Mouse (Mus musculus) CH12.LX (cell line): ENCODE results near the gene Hcn3. TPM values are rescaled to one million over a fixed set of nuclear protein-coding genes. Genes with fewer than 3 reads are reported as not detected.

Experiments used
- DNase-seq: peaks from one replicate; pipeline ENCODE4 v3.0.0-alpha.2; 2013; ENCODE audit errors: extremely low read depth
- H3K27ac ChIP-seq: 2 replicates; pipeline ENCODE4 v1.5.1; 2012; ENCODE audit warnings: low read depth, mild to moderate bottlenecking, control low read depth, moderate library complexity; ENCODE audit not compliant: insufficient read depth
- H3K27me3 ChIP-seq: replicated peaks from 2 replicates; pipeline ENCODE3; 2012; ENCODE audit warnings: inconsistent platforms
- H3K36me3 ChIP-seq, 2 experiments: replicated peaks in 1 of 2; 2 replicates each; pipeline versions ENCODE3 to v1.6.1; 2012; ENCODE audit warnings: inconsistent platforms in 1 of 2, low read length in 1 of 2, mild to moderate bottlenecking in 1 of 2, mixed read lengths in 1 of 2, moderate library complexity in 1 of 2; ENCODE audit not compliant: control insufficient read depth in 1 of 2, insufficient read depth in 1 of 2
- H3K4me1 ChIP-seq, 2 experiments: 2 replicates each; pipeline ENCODE4 v1.6.1; 2012; ENCODE audit warnings: inconsistent platforms in 1 of 2, moderate library complexity in 1 of 2; ENCODE audit not compliant: insufficient read depth in 2 of 2, control insufficient read depth in 1 of 2
- H3K4me2 ChIP-seq: 2 replicates; pipeline ENCODE4 v1.6.1; 2012; ENCODE audit warnings: low read depth, mild to moderate bottlenecking, control low read depth; ENCODE audit not compliant: poor library complexity, insufficient read depth, severe bottlenecking
- H3K4me3 ChIP-seq, 3 experiments: fragments of 150-350 bp in 1 of 3; sonication (generic) in 1 of 3; replicated peaks in 1 of 3; 2 replicates each; pipeline versions ENCODE3 to v1.5.1; 2011 to 2012; ENCODE audit warnings: low read depth in 2 of 3, low read length in 2 of 3, mild to moderate bottlenecking in 2 of 3, moderate library complexity in 2 of 3, control low read depth in 1 of 3, improper control_type of control experiment in 1 of 3, inconsistent platforms in 1 of 3, mixed read lengths in 1 of 3; ENCODE audit not compliant: poor library complexity in 1 of 3
- H3K79me2 ChIP-seq: replicated peaks from 2 replicates; pipeline ENCODE4 v1.6.1; 2012; ENCODE audit warnings: mild to moderate bottlenecking, moderate library complexity; ENCODE audit not compliant: control insufficient read depth, poor library complexity, insufficient read depth, severe bottlenecking; ENCODE audit errors: extremely low read depth
- H3K9ac ChIP-seq: 2 replicates; pipeline ENCODE4 v1.6.1; 2012; ENCODE audit warnings: low read depth, mild to moderate bottlenecking, control low read depth, moderate library complexity; ENCODE audit not compliant: insufficient read depth
- H3K9me3 ChIP-seq: replicated peaks from 2 replicates; pipeline ENCODE3; 2012; ENCODE audit warnings: low read length, inconsistent platforms, mixed read lengths
- BHLHE40 ChIP-seq: IDR thresholded peaks from 2 replicates; pipeline ENCODE4 v1.6.1; 2011; ENCODE audit warnings: mild to moderate bottlenecking, low read depth, low read length, improper control_type of control experiment
- CHD1 ChIP-seq: IDR thresholded peaks from 2 replicates; pipeline ENCODE4 v1.6.1; 2012; ENCODE audit warnings: low read depth, low read length, improper control_type of control experiment, inconsistent platforms
- CHD2 ChIP-seq: IDR thresholded peaks from 2 replicates; pipeline ENCODE4 v1.6.1; 2011; ENCODE audit warnings: low read length, improper control_type of control experiment
- CTCF ChIP-seq, 2 experiments: IDR thresholded peaks in 1 of 2; conservative IDR thresholded peaks in 1 of 2; 2 replicates each; pipeline ENCODE4 v1.5.1; 2011 to 2012; ENCODE audit warnings: low read depth in 2 of 2, low read length in 2 of 2, improper control_type of control experiment in 1 of 2, inconsistent platforms in 1 of 2, mild to moderate bottlenecking in 1 of 2, moderate library complexity in 1 of 2
- ELF1 ChIP-seq: IDR thresholded peaks from 2 replicates; pipeline ENCODE4 v1.6.1; 2014; ENCODE audit warnings: low read depth, mild to moderate bottlenecking, inconsistent platforms, low read length, improper control_type of control experiment
- EP300 ChIP-seq: IDR thresholded peaks from 2 replicates; pipeline ENCODE4 v1.6.1; 2011; ENCODE audit warnings: low read length, improper control_type of control experiment
- ETS1 ChIP-seq: conservative IDR thresholded peaks from 2 replicates; pipeline ENCODE4 v1.6.1; 2012; ENCODE audit warnings: low read depth, mild to moderate bottlenecking, inconsistent platforms, low read length, improper control_type of control experiment, moderate library complexity
- GABPA ChIP-seq: IDR thresholded peaks from 2 replicates; pipeline ENCODE4 v1.6.1; 2012; ENCODE audit warnings: low read depth, low read length, improper control_type of control experiment, inconsistent platforms; ENCODE audit not compliant: insufficient replicate concordance
- HCFC1 ChIP-seq: IDR thresholded peaks from 2 replicates; pipeline ENCODE4 v1.6.1; 2012; ENCODE audit warnings: low read depth, mild to moderate bottlenecking, inconsistent platforms, low read length, improper control_type of control experiment
- JUN ChIP-seq: IDR thresholded peaks from 2 replicates; pipeline ENCODE4 v1.6.1; 2011; ENCODE audit warnings: low read depth, mild to moderate bottlenecking, low read length, improper control_type of control experiment, moderate library complexity; ENCODE audit not compliant: insufficient read depth
- KAT2A ChIP-seq: IDR thresholded peaks from 2 replicates; pipeline ENCODE4 v1.6.1; 2012; ENCODE audit warnings: low read length, improper control_type of control experiment, inconsistent platforms; ENCODE audit not compliant: insufficient replicate concordance
- MAFK ChIP-seq: IDR thresholded peaks from 2 replicates; pipeline ENCODE4 v1.6.1; 2011; ENCODE audit warnings: low read length, improper control_type of control experiment; ENCODE audit not compliant: insufficient replicate concordance
- MAX ChIP-seq: IDR thresholded peaks from 2 replicates; pipeline ENCODE4 v1.6.1; 2011; ENCODE audit warnings: low read length, improper control_type of control experiment
- MAZ ChIP-seq: IDR thresholded peaks from 2 replicates; pipeline ENCODE4 v1.6.1; 2012; ENCODE audit warnings: low read depth, mild to moderate bottlenecking, inconsistent platforms, low read length, improper control_type of control experiment, moderate library complexity
- MEF2A ChIP-seq: IDR thresholded peaks from 2 replicates; pipeline ENCODE4 v1.6.1; 2014; ENCODE audit warnings: low read depth, mild to moderate bottlenecking, inconsistent platforms, low read length, improper control_type of control experiment, borderline replicate concordance
- MXI1 ChIP-seq: IDR thresholded peaks from 2 replicates; pipeline ENCODE4 v1.6.1; 2011; ENCODE audit warnings: mild to moderate bottlenecking, low read depth, low read length, improper control_type of control experiment
- MYC ChIP-seq: IDR thresholded peaks from 2 replicates; pipeline ENCODE4 v1.6.1; 2011; ENCODE audit warnings: low read depth, mild to moderate bottlenecking, improper control_type of control experiment, low read length
- NELFE ChIP-seq: IDR thresholded peaks from 2 replicates; pipeline ENCODE4 v1.6.1; 2011; ENCODE audit warnings: low read depth, low read length, improper control_type of control experiment
- NRF1 ChIP-seq: IDR thresholded peaks from 2 replicates; pipeline ENCODE4 v1.6.1; 2014; ENCODE audit warnings: low read depth, mild to moderate bottlenecking, inconsistent platforms, low read length, improper control_type of control experiment, moderate library complexity
- PAX5 ChIP-seq: IDR thresholded peaks from 2 replicates; pipeline ENCODE4 v1.6.1; 2012; ENCODE audit warnings: low read length, inconsistent platforms, mixed read lengths
- POLR2A ChIP-seq: IDR thresholded peaks from 2 replicates; pipeline ENCODE4 v1.6.1; 2011; ENCODE audit warnings: low read depth, mild to moderate bottlenecking, improper control_type of control experiment, low read length
- POLR2AphosphoS2 ChIP-seq: IDR thresholded peaks from 2 replicates; pipeline ENCODE4 v1.6.1; 2011; ENCODE audit warnings: low read depth, low read length, improper control_type of control experiment
- RAD21 ChIP-seq: IDR thresholded peaks from 2 replicates; pipeline ENCODE4 v1.6.1; 2011; ENCODE audit warnings: low read depth, mild to moderate bottlenecking, low read length, improper control_type of control experiment, moderate library complexity
- RCOR1 ChIP-seq: conservative IDR thresholded peaks from 2 replicates; pipeline ENCODE4 v1.6.1; 2012; ENCODE audit warnings: low read depth, mild to moderate bottlenecking, inconsistent platforms, low read length, improper control_type of control experiment
- SIN3A ChIP-seq: IDR thresholded peaks from 2 replicates; pipeline ENCODE4 v1.6.1; 2012; ENCODE audit warnings: low read length, improper control_type of control experiment, inconsistent platforms
- SMC3 ChIP-seq: IDR thresholded peaks from 2 replicates; pipeline ENCODE4 v1.6.1; 2011; ENCODE audit warnings: low read depth, low read length, improper control_type of control experiment
- TCF12 ChIP-seq: IDR thresholded peaks from 2 replicates; pipeline ENCODE4 v1.6.1; 2014; ENCODE audit warnings: low read depth, mild to moderate bottlenecking, inconsistent platforms, low read length, improper control_type of control experiment
- UBTF ChIP-seq: IDR thresholded peaks from 2 replicates; pipeline ENCODE4 v1.6.1; 2012; ENCODE audit warnings: low read depth, mild to moderate bottlenecking, inconsistent platforms, low read length, improper control_type of control experiment, moderate library complexity
- USF1 ChIP-seq: IDR thresholded peaks from 2 replicates; pipeline ENCODE4 v1.6.1; 2014; ENCODE audit warnings: low read depth, mild to moderate bottlenecking, inconsistent platforms, low read length, improper control_type of control experiment
- ZC3H11A ChIP-seq: IDR thresholded peaks from 2 replicates; pipeline ENCODE4 v1.6.1; 2012; ENCODE audit warnings: low read depth, mild to moderate bottlenecking, inconsistent platforms, low read length, improper control_type of control experiment
- ZKSCAN1 ChIP-seq: IDR thresholded peaks from 2 replicates; pipeline ENCODE4 v1.6.1; 2012; ENCODE audit warnings: low read depth, inconsistent platforms, low read length, improper control_type of control experiment, borderline replicate concordance
- ZMIZ1 ChIP-seq: IDR thresholded peaks from 2 replicates; pipeline ENCODE4 v1.6.1; 2012; ENCODE audit warnings: low read depth, mild to moderate bottlenecking, inconsistent platforms, low read length, improper control_type of control experiment
- dilution Hi-C: fragments of 300-500 bp; cut with MboI; formaldehyde crosslinking; loops from 2 replicates; pipeline ENCODE4 v1.14.3; 2020; ENCODE audit warnings: low sequenced_read_pairs; ENCODE audit not compliant: extremely low pct_unique_long_range_greater_than_20kb, extremely low pct_ligation_motif_present
- in situ Hi-C: fragments of 300-500 bp; cut with MboI; formaldehyde crosslinking; loops from 3 replicates; pipeline ENCODE4 v1.14.3; 2019; ENCODE audit warnings: low sequenced_read_pairs, low pct_ligation_motif_present, low pct_unique_long_range_greater_than_20kb, mixed read lengths
- polyA plus RNA-seq: library from polyadenylated mRNA; unstranded; fragments of >175 nt; gene quantifications from 2 replicates; pipeline ENCODE4 v1.2.1, GENCODE M21; 2012; ENCODE audit warnings: low read depth; ENCODE audit not compliant: insufficient read length
- total RNA-seq, 2 experiments: library from RNA; depleted of rRNA; stranded (reverse); fragments of 300-350 nt in 1 of 2; fragments of >200 nt in 1 of 2; gene quantifications; 2 replicates each; pipeline ENCODE4 v1.2.3; 2012 to 2014

The Hcn3 gene
- total and polyA plus RNA-seq, 3 experiments, result 1.7 to 3.2 (median 2.0) TPM

DNA sequence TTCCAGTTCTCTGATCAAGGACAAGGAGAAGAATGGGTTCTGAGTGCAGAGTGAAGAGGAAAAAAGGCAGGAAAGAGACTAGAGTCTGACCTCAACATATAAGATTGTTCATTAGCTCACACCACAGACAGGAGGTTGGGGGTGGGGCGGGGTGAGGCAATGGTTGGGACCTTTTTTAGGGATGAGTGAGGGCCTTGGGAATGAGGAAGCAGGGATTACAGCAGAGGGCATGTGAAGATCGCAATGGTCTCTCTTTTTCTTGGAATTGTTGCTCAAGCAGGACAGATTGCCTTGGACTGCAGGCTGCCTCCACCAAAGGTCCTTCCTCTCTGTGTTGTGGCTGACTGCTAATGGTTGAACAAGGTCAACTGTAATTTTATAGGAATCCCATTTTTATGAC lies 36.7 kb downstream of the Hcn3 start:
- Histone ChIP-seq H3K36me3 (no peaks in the 10 kb centered on the region), H3K27me3 (peaks cover 7% of the 10 kb centered on the region), H3K9ac (no peak overlapping the region), H3K4me2 (no peak overlapping the region), H3K27ac (no peak overlapping the region), H3K79me2 (no peaks in the 10 kb centered on the region), H3K4me1 (no peaks in the 10 kb centered on the region), H3K4me3 (no peak overlapping the region), H3K9me3 (no peaks in the 10 kb centered on the region)
- dilution Hi-C loops, result no loop called here
- in situ Hi-C loops, result no loop called here
- TF ChIP-seq ZMIZ1 (no peak), NELFE (no peak), MAFK (no peak), GABPA (no peak), SMC3 (no peak), CHD2 (no peak), ZC3H11A (no peak), BHLHE40 (no peak), ETS1 (no peak), MXI1 (no peak), MAX (no peak), POLR2AphosphoS2 (no peak), SIN3A (no peak), KAT2A (no peak)
- DNase-seq, result no peak

DNA sequence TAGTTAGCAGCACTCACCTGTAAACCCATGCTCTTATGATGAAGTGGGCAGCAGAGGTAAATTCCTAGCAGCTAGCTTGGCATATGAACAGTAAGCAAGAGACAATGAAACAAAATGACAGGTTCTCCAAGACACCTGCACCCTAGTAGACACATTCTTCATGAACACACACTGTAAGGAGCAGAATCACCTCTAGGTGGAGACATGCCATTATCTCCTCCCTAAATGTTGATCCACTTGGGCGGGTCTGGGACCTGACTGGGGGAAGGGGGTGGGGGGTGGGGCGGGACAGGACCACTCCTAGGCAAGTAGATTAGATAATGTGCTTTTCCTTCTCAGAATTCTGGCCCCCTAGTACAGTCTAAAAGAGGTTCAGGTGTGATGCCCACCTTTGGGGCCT lies 44.5 kb downstream of the Hcn3 start:
- in situ Hi-C loops, result loop anchor here (5.0 kb wide), 1 partner anchor 37 kb away; no protein-coding TSS in a partner anchor
- Histone ChIP-seq H3K4me2 (no peak overlapping the region), H3K27ac (no peak overlapping the region), H3K4me3 (no peak overlapping the region), H3K9ac (no peak overlapping the region), H3K9me3 (peaks cover 3% of the 10 kb centered on the region), H3K36me3 (no peaks in the 10 kb centered on the region), H3K27me3 (peaks cover 8% of the 10 kb centered on the region), H3K79me2 (no peaks in the 10 kb centered on the region), H3K4me1 (peaks cover 0 to 11% of the 10 kb centered on the region in 2 experiments; a peak in 2 of 4 replicates)
- dilution Hi-C loops, result no loop called here
- peak; percentile 54 for DNase-seq
- TF ChIP-seq POLR2AphosphoS2 (no peak), MXI1 (no peak), CTCF (conservative IDR thresholded peaks at IDR 0.05 in 1 of 2, IDR thresholded peaks at IDR 0.05 in 1 of 2; ENCODE audit: low read depth in 2 of 2, low read length in 2 of 2) (peak; percentile 26 to 69; a peak in 3 of 4 replicates), SMC3 (peak; percentile 39; the same call in 1 of the 2 replicates), PAX5 (no peak), MYC (no peak), ZC3H11A (no peak), GABPA (no peak), CHD1 (no peak), NRF1 (no peak), TCF12 (no peak), USF1 (no peak), ELF1 (no peak), RCOR1 (no peak), MAZ (no peak), EP300 (no peak), KAT2A (no peak), UBTF (no peak), JUN (no peak), NELFE (no peak), POLR2A (no peak), SIN3A (no peak), MAX (no peak), RAD21 (peak; percentile 49), BHLHE40 (no peak), HCFC1 (no peak), ZKSCAN1 (no peak), CHD2 (peak; percentile 50), MEF2A (no peak)
